33 mouse cellular contexts compared by ENCODE assay signal in genomic region chr9:47400117-47400823, GRCm38 (mm10).
A peak's percentile ranks its signal among the peaks of the same experiment; 100 is the strongest.
DNase-seq lines count a peak whose midpoint lies in the region; ATAC-seq and TF ChIP-seq lines count a peak whose summit lies in the region.
"Had no signal": no experiment of that assay in that cellular context is flagged by ENCODE, and none has a peak within 500 bp of the region (broad histone marks: within the 10 kb centered on the region; RNA-seq: fewer than 3 reads in every experiment).

No protein-coding gene starts in this region.

- H3K27ac ChIP-seq in liver, embryonic 11.5 days (ENCODE audit: low read depth, low read length) = no peak overlapping the region
- H3K27ac ChIP-seq in liver, embryonic 16.5 days (ENCODE audit: low read length) = no peak overlapping the region
- H3K27ac ChIP-seq in forebrain, embryonic 16.5 days (ENCODE audit: low read length) = no peak overlapping the region
- H3K27ac ChIP-seq: embryonic facial prominence, embryonic 13.5 days; forebrain, embryonic 10.5 days; forebrain, embryonic 15.5 days; heart, embryonic 13.5 days; hindbrain, embryonic 10.5 days; hindbrain, embryonic 15.5 days; intestine, embryonic 15.5 days; layer of hippocampus, adult 2 months; midbrain, embryonic 12.5 days; neural tube, embryonic 15.5 days; stomach, embryonic 15.5 days had no signal

- peaks cover 7% of the 10 kb centered on the region for H3K27me3 ChIP-seq in C2C12 (ENCODE audit: control insufficient read depth, insufficient read depth, insufficient read length)
- no peaks in the 10 kb centered on the region; the same call in 1 of the 2 replicates for H3K27me3 ChIP-seq in liver, embryonic 11.5 days (replicated peaks; ENCODE audit: control insufficient read depth, insufficient read depth, low read length)
- no peaks in the 10 kb centered on the region for H3K27me3 ChIP-seq in liver, embryonic 16.5 days (ENCODE audit: control insufficient read depth, insufficient read depth, low read depth, low read length)
- H3K27me3 ChIP-seq in forebrain, embryonic 16.5 days (replicated peaks; ENCODE audit: control insufficient read depth, insufficient read depth, low read length) = 0 out of 2 replicates have a peak, but pooled peaks cover 4% of the 10 kb centered on the region
- H3K27me3 ChIP-seq: intestine, embryonic 15.5 days; megakaryocyte, embryonic 14.5 days had no signal

- WGBS in liver, embryonic 11.5 days = 22% methylated on average over 7 of the region's 7 CpGs
- WGBS in liver, embryonic 16.5 days (ENCODE audit: insufficient replicate concordance) = 20% methylated on average over 7 of the region's 7 CpGs
- 35% methylated on average over 7 of the region's 7 CpGs for WGBS in forebrain, embryonic 16.5 days

- H3ac ChIP-seq in C2C12 (ENCODE audit: control insufficient read depth, insufficient read length, low read depth) = no peak overlapping the region

- no peak overlapping the region for H3K4me2 ChIP-seq in liver, embryonic 11.5 days
- no peak overlapping the region for H3K4me2 ChIP-seq in liver, embryonic 16.5 days (ENCODE audit: low read depth, low read length)
- H3K4me2 ChIP-seq in forebrain, embryonic 16.5 days (ENCODE audit: low read length) = no peak overlapping the region
- H3K4me2 ChIP-seq: embryonic facial prominence, embryonic 13.5 days; forebrain, embryonic 15.5 days; heart, embryonic 13.5 days; hindbrain, embryonic 15.5 days; intestine, embryonic 15.5 days; midbrain, embryonic 12.5 days; neural tube, embryonic 15.5 days had no signal

- H3K79me3 ChIP-seq in C2C12 (ENCODE audit: low read depth) = no peaks in the 10 kb centered on the region

- DNase-seq in embryo, embryonic 9.5 days (ENCODE audit: extremely low spot score) = peak; percentile 67
- DNase-seq in embryo, embryonic 11 days = no peak
- no peak for DNase-seq in liver, embryonic 11.5 days (ENCODE audit: low spot score)
- no peak for DNase-seq in layer of hippocampus, postnatal 14 days (ENCODE audit: low spot score in 2 of 2)
- DNase-seq: adrenal gland, postnatal 14 days; cerebellum, adult 11 months; cerebellum, adult 9-11 months; heart, postnatal 10 days; kidney, adult 2 months; kidney, postnatal 36 days; left cerebral cortex, postnatal 4 days; lung, adult 18-20 months; lung, postnatal 4 days; retina, postnatal 1 day; right cerebral cortex, postnatal 14 days; thymus, adult 18-20 months; thymus, postnatal 25 days had no signal

- H3K4me1 ChIP-seq in liver, embryonic 11.5 days (replicated peaks; ENCODE audit: control insufficient read depth, insufficient read depth, low read length) = peaks cover 6% of the 10 kb centered on the region
- H3K4me1 ChIP-seq in liver, embryonic 16.5 days (ENCODE audit: control insufficient read depth, low read depth, low read length) = no peaks in the 10 kb centered on the region; the same call in 1 of the 2 replicates
- H3K4me1 ChIP-seq in forebrain, embryonic 16.5 days (replicated peaks; ENCODE audit: control insufficient read depth, insufficient read depth, low read length) = 0 out of 2 replicates have a peak, but pooled peaks cover 2% of the 10 kb centered on the region
- H3K4me1 ChIP-seq: forebrain, embryonic 15.5 days; intestine, embryonic 15.5 days; megakaryocyte, embryonic 14.5 days had no signal

- 0 out of 2 replicates have a peak, but pooled peaks have one; percentile 29 for ATAC-seq in liver, embryonic 11.5 days (replicated peaks; ENCODE audit: low FRiP score)
- ATAC-seq in liver, embryonic 16.5 days (ENCODE audit: low read depth) = peak; percentile 60; the same call in 1 of the 2 replicates
- ATAC-seq in forebrain, embryonic 16.5 days = no peak
- ATAC-seq: forebrain, embryonic 15.5 days; intestine, embryonic 15.5 days; lung, postnatal 0 days had no signal

- TF ChIP-seq CTCF in C2C12 (IDR thresholded peaks at IDR 0.05; ENCODE audit: control insufficient read depth, insufficient read depth, insufficient read length) = no peak

- H3K4me3 ChIP-seq in C2C12 (ENCODE audit: insufficient read depth, poor library complexity, severe bottlenecking) = no peak overlapping the region
- no peak overlapping the region for H3K4me3 ChIP-seq in liver, embryonic 11.5 days (ENCODE audit: low read depth, low read length)
- H3K4me3 ChIP-seq in liver, embryonic 16.5 days (ENCODE audit: low read depth, low read length) = no peak overlapping the region
- H3K4me3 ChIP-seq in forebrain, embryonic 16.5 days (replicated peaks; ENCODE audit: low read length) = no peak overlapping the region
- H3K4me3 ChIP-seq: embryonic facial prominence, embryonic 13.5 days; forebrain, embryonic 10.5 days; forebrain, embryonic 15.5 days; heart, embryonic 13.5 days; hindbrain, embryonic 10.5 days; hindbrain, embryonic 15.5 days; intestine, embryonic 15.5 days; layer of hippocampus, adult 2 months; megakaryocyte, embryonic 14.5 days; midbrain, embryonic 12.5 days; neural tube, embryonic 15.5 days; stomach, embryonic 15.5 days had no signal

- H3K36me3 ChIP-seq in C2C12 (ENCODE audit: control insufficient read depth, insufficient read depth) = no peaks in the 10 kb centered on the region
- no peaks in the 10 kb centered on the region for H3K36me3 ChIP-seq in liver, embryonic 11.5 days (ENCODE audit: control insufficient read depth, insufficient read depth, low read length)
- H3K36me3 ChIP-seq in liver, embryonic 16.5 days (ENCODE audit: control insufficient read depth, insufficient read depth) = no peaks in the 10 kb centered on the region
- H3K36me3 ChIP-seq in forebrain, embryonic 16.5 days (ENCODE audit: control insufficient read depth, insufficient read depth) = no peaks in the 10 kb centered on the region
- H3K36me3 ChIP-seq: embryonic facial prominence, embryonic 13.5 days; forebrain, embryonic 10.5 days; forebrain, embryonic 15.5 days; heart, embryonic 13.5 days; hindbrain, embryonic 10.5 days; hindbrain, embryonic 15.5 days; intestine, embryonic 15.5 days; midbrain, embryonic 12.5 days; neural tube, embryonic 15.5 days; stomach, embryonic 15.5 days had no signal

- H3K79me2 ChIP-seq in C2C12 (ENCODE audit: control insufficient read depth, insufficient read depth) = no peaks in the 10 kb centered on the region

- no peak overlapping the region for H3K9ac ChIP-seq in liver, embryonic 11.5 days (ENCODE audit: low read depth, low read length)
- no peak overlapping the region for H3K9ac ChIP-seq in liver, embryonic 16.5 days (ENCODE audit: low read depth, low read length)
- H3K9ac ChIP-seq in forebrain, embryonic 16.5 days (replicated peaks; ENCODE audit: low read depth, low read length) = no peak overlapping the region
- H3K9ac ChIP-seq: embryonic facial prominence, embryonic 13.5 days; forebrain, embryonic 15.5 days; heart, embryonic 13.5 days; hindbrain, embryonic 15.5 days; intestine, embryonic 15.5 days; midbrain, embryonic 12.5 days; neural tube, embryonic 15.5 days; stomach, embryonic 15.5 days had no signal

- H3K9me3 ChIP-seq in liver, embryonic 11.5 days (ENCODE audit: control insufficient read depth, low read length) = no peaks in the 10 kb centered on the region
- H3K9me3 ChIP-seq in liver, embryonic 16.5 days (replicated peaks; ENCODE audit: control insufficient read depth, low read length) = no peaks in the 10 kb centered on the region
- no peaks in the 10 kb centered on the region for H3K9me3 ChIP-seq in forebrain, embryonic 16.5 days (ENCODE audit: control insufficient read depth, low read length)
- H3K9me3 ChIP-seq: embryonic facial prominence, embryonic 13.5 days; forebrain, embryonic 10.5 days; forebrain, embryonic 15.5 days; heart, embryonic 13.5 days; hindbrain, embryonic 10.5 days; hindbrain, embryonic 15.5 days; intestine, embryonic 15.5 days; midbrain, embryonic 12.5 days; neural tube, embryonic 15.5 days; stomach, embryonic 15.5 days had no signal

TF ChIP-seq in C2C12, 6 proteins besides CTCF, POLR2A, EP300 and RAD21:
- TF ChIP-seq FOSL1 (IDR thresholded peaks at IDR 0.05; ENCODE audit: insufficient read depth, low read length, poor library complexity, severe bottlenecking) = no peak
- no peak for TF ChIP-seq MYOG (IDR thresholded peaks at IDR 0.05; ENCODE audit: control insufficient read depth, extremely low read depth, insufficient read length)
- TF ChIP-seq CEBPB (IDR thresholded peaks at IDR 0.05; ENCODE audit: low read depth) = no peak
- TF ChIP-seq MYOD1 (IDR thresholded peaks at IDR 0.05; ENCODE audit: control insufficient read depth, insufficient read length, low read depth) = peak; percentile 36
- TF ChIP-seq MAX (IDR thresholded peaks at IDR 0.05) = no peak
- no peak for TF ChIP-seq USF1 (IDR thresholded peaks at IDR 0.05; ENCODE audit: low read depth)
